Mouse (Mus musculus): ENCODE measurements around the gene Flg2. TPM values are rescaled to one million over a fixed set of nuclear protein-coding genes. Genes with fewer than 3 reads are reported as not detected.

Gene Flg2
- total RNA-seq (2021) = not detected
- long read RNA-seq, experiment 1 = 0 reads
- long read RNA-seq, experiment 2 = 0 reads

- no peak for DNase-seq
Observed at GRCm38 (mm10) chr3:93196978-93197377, at the start of gene Flg2. Gene Flg2, plus strand, starts transcription at chr3:93197278.

GRCm38 (mm10) chr3:93162502-93162901, 34.6 kb upstream of the Flg2 start:
- DNase-seq = no peak

GRCm38 (mm10) chr3:93162996-93163592, 34.0 kb upstream of the Flg2 start:
- no peak for DNase-seq

- DNase-seq = no peak
Observed at GRCm38 (mm10) chr3:93180856-93181255, 16.2 kb upstream of the Flg2 start.

- no peak for DNase-seq
Observed at GRCm38 (mm10) chr3:93201955-93202354, 4.9 kb downstream of the Flg2 start.

GRCm38 (mm10) chr3:93202499-93202898, 5.4 kb downstream of the Flg2 start:
- no peak for DNase-seq

Other genes with a start within 250 kb of the Flg2 start
- gene Lce3d, start 239.9 kb upstream of the Flg2 start, total RNA-seq (2021) = not detected
- gene Lce3e, start 230.2 kb upstream of the Flg2 start, total RNA-seq (2021) = not detected
- gene Lce3f, start 205.1 kb upstream of the Flg2 start, total RNA-seq (2021) = not detected
- not detected for gene Crct1, start 181.6 kb upstream of the Flg2 start, total RNA-seq (2021)
- gene Lce1m, start 178.2 kb upstream of the Flg2 start, total RNA-seq (2021) = not detected
- gene Gm4858, start 128.5 kb upstream of the Flg2 start, total RNA-seq (2021) = not detected
- gene Crnn, start 52.5 kb upstream of the Flg2 start, total RNA-seq (2021) = not detected
- not detected for gene Flg, start 76.2 kb downstream of the Flg2 start, total RNA-seq (2021)
- not detected for gene Hrnr, start 122.5 kb downstream of the Flg2 start, total RNA-seq (2021)
- not detected for gene Rptn, start 196.4 kb downstream of the Flg2 start, total RNA-seq (2021)
- gene Tchh, start 245.1 kb downstream of the Flg2 start, total RNA-seq (2021) = under 1 TPM in 1 of 2 experiments, not detected in 1; 0.05 TPM